Mouse (Mus musculus) brain, embryonic 14.5 days (tissue): ENCODE results near the gene Mdga1.
A peak's percentile ranks its signal among the peaks of the same experiment; 100 is the strongest.

Source experiments
- CTCF ChIP-seq: fragments of 200-500 bp; IDR thresholded peaks from 2 replicates; pipeline ENCODE4 v1.5.1; 2012; ENCODE audit warnings: inconsistent platforms, mild to moderate bottlenecking, moderate library complexity, borderline replicate concordance; ENCODE audit not compliant: insufficient read depth, insufficient read length; ENCODE audit errors: extremely low read depth
- POLR2A ChIP-seq: fragments of 200-500 bp; IDR thresholded peaks from 2 replicates; pipeline ENCODE4 v1.6.1; 2012; ENCODE audit warnings: mild to moderate bottlenecking, inconsistent platforms, borderline replicate concordance; ENCODE audit not compliant: poor library complexity, insufficient read depth, insufficient read length, severe bottlenecking; ENCODE audit errors: extremely low read depth

DNA sequence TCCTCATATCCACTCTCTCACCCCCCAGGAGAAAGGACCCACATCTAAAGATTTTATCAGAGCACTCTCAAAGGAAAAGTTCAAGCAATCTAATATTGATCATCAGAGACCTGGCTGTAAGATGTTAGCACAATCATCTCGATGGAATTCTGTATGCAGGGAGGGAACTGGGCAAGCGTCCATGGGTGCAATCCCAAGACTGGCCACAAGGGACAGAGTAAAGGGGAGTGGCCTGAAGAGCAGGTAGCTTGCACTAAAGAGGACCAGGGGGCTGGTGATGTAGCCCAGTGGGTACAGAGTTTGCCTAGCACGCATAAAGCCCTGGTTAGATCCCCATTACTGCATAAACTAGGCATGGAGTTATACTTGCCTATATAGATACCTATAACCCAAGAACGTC lies 168.5 kb downstream of the Mdga1 start:
- TF ChIP-seq CTCF (peak; percentile 72), POLR2A (no peak)
